Mouse (Mus musculus): ENCODE measurements around the gene Abcf2.

DNA sequence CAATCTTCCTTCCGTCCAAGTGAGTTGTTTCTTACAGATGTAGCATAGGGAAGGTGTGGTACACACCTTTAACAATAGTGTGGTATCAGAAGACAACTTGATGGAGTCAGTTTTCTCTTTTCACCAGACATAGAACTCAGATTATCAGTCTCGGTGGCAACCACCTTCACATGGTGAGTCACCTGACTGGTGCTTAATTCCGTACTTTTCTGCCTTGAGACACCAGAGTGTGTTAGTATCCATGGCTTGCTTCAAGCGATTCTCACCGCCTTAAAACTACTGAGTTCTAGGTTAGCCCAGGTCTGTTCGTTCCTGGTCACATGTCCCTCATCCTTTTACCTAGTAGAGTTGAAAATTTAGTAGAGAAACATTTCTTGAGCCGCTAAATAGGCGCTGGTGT, 8.8 kb upstream of the Abcf2 start:
- TF ChIP-seq JUND (IDR thresholded peaks at IDR 0.05; ENCODE audit: low read depth, low read length) (no peak), MAFK (IDR thresholded peaks at IDR 0.05; ENCODE audit: borderline replicate concordance, low read depth, low read length) (no peak), CTCF (IDR thresholded peaks at IDR 0.05 in 2 of 3, conservative IDR thresholded peaks at IDR 0.05 in 1 of 3; ENCODE audit: control insufficient read depth in 1 of 3, insufficient read depth in 1 of 3, low read depth in 2 of 3, low read length in 3 of 3, poor library complexity in 1 of 3, severe bottlenecking in 1 of 3) (no peak), ZKSCAN1 (IDR thresholded peaks at IDR 0.05; ENCODE audit: low read depth, low read length) (no peak)

All from MEL (cell line).